Mouse (Mus musculus) spleen, postnatal 4 days (tissue): ENCODE measurements at regions not wholly inside any gene's neighbourhood (a gene's known extent, or its start where the extent isn't known, plus 50 kb on each side); places are given as distances from the start of the nearest gene placed in this dataset.

ENCODE experiments used
- DNase-seq, 2 experiments: peaks; one replicate each; pipeline ENCODE4 v3.0.0; 2022; ENCODE audit warnings: low spot score in 2 of 2

DNA sequence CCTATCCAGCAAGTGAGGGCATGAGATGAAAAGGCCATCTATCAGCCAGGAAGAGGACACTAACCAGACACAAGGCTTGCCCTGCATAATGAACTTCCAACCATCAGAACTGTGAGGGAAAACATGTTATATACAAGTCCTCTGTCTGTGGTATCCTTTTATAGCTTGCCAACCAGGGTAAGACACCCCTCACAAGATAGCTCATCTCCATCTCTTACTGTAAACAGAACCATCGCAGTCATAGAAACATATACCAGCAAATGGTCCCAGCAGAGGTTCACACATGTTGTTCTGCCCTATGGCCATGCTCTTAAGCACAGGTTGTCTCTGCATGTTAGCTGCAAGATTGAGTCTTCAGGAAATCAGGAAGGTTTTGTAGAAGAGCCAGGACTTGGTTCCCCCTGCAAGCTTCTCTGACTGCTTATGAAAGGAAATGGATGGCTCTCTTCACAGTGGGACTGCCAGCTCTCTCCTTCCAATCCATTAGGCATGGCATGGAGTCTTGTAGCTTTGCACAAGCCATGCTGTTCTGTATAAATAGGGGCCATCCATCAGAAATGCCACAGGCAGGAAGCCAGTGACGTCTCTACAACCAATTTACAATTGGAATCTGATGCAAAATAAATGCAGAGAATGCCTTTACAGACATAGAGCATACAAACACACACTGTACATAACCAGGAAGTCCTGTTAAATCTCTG, 1514.0 kb upstream of the Lrrc6 start:
- no peak for DNase-seq

DNA sequence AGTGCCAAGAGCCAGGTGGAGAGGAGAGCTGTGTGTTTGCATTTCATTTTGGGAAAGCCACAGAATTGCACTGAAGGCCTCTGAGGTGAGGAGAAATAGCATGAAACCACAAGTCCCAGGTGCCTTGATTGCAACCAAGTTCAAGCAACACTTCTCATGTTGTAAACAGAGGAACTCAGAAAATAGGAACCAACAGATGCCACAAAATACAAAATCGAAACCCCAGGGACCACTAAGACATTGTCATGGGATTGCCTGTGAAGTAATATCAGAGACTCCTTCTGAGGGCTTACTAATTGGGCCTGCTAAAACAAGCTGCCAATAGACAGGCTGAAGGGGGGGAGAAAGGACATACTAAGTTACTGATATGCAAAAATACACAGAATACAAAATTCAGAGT, 1510.5 kb upstream of the Lrrc6 start:
- no peak for DNase-seq

DNA sequence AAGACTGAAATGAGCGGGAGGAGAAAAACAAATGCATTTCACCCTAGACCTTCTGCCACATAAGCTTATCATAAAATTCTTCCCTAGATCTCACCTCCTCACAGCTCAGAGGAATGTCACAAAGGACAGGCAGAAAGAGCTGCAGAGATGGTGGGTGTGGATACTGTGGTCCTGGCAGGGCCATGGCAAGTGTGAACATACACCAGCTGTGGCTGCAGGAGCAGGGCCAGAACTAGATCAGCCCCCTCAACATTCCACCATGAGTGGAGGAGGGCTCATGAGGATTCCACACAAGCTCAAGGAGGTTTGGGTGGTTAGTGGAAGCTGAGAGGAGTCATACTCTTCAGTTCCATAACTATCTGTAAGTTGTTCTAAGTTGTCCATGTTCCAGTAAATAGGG, 1509.5 kb upstream of the Lrrc6 start:
- DNase-seq, result no peak

DNA sequence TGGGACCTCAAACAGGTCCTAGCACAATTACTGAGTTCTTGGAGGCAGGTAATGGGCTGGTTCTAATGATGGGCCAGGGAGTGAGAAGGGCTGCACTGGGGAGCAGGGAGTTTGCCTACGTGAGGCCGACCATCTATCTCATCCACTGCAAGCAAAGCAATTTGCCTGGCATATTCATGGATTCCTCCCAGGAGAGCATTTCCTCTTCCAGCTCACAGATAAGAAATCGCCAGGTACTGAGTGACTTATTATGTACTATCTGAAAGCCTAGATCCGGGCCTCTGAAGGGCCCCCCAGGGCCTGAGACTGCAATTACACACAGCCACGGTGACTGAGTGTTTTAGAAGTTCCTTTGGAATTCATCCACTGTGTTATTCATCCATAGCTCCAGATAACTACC, 1504.1 kb upstream of the Lrrc6 start:
- DNase-seq, result no peak

DNA sequence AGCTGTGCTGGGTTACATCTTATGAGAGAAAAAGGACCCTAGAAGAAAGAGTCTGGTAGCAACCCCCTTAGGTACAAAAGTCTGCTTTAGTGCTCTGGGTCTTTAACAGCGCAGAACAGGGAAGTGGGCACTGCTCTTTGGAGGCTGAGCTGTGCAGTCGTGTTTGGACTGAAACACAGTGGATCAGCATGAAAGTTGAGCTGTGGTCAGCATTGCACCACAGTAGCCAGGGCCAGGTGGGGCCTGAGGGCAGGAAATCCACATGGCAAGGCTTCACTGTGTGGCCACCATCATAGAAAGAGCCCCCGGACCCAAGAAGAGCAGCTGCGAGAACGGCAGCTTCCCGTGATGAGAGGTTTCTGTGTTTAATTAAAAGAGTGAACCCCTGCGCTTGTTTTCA, 1495.8 kb upstream of the Lrrc6 start:
- DNase-seq, result no peak

DNA sequence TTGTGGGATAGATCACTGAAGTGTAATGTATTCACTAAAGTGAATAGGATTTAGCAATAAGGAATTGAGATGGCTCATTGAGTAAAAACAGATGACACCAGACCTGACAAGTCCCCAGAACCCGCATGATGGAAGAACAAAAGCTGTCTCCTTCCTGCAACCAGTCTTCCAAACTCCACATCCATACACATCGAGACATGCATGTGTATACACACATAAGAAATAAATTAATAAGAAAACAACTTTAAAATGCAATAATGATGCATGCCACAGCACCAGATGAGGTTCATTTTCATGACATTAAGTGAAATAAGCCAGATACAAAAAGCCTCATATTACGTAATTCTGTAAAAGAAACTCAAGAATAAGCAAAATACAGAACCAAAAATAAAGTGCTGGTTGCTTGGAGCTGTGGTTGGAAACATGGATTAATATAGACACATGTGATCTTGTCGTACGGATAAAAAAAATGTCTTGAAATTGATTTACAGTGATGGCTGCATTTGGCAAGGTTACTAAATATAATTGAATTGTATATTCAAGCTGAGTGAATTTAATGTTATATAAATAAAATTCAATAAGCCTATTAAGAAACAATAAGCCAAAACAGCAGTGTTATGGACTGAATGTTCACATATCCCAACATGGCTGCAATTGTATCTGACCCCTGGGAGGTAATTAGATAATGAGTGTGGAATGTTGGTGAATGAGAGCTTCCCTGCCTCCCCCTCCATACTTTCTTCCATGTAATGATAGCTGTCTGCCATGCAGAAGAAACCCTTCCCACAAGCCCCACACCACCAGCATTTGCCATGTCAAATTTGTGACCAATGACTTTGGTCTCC, 1488.9 kb upstream of the Lrrc6 start:
- DNase-seq, result no peak

DNA sequence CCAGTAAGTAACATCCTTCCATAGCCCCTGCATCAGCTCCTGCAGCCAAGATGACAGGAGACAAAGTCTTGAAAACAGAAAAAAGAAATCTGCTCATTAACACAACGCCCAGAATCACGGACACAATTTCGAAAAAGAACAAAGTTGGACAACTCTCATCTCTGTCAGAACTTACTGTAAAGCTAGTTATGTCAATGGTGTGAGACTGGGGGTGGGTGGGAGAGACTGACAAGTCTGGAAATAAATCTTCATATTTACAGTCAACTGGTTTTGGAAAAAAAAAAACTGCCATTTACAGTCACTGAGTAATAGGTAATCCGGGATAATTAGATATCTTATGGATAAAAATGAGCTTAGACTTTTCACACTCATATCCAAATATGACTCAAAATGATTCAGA, 1487.2 kb upstream of the Lrrc6 start:
- DNase-seq, result no peak

DNA sequence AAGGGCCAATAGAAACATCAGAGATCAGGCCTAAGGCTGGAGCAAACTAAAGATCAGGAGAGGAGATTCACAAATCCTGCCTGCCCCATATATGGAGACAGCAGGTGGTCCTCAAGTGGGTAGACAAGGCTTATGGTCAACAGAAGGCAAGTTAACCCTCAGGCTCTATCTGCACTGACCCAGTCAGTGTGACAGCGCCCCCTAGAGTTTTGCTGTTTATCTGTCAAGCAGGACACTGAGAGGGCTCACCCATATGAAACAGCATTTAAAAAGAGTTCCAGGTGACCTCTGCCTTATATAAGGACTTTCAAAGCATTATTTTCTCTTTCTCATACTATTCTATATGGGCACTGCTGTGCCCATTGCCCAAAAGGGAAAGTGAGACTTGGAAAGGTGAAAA, 1482.5 kb upstream of the Lrrc6 start:
- DNase-seq, result peak in 1 of 2 experiments; percentile 61

DNA sequence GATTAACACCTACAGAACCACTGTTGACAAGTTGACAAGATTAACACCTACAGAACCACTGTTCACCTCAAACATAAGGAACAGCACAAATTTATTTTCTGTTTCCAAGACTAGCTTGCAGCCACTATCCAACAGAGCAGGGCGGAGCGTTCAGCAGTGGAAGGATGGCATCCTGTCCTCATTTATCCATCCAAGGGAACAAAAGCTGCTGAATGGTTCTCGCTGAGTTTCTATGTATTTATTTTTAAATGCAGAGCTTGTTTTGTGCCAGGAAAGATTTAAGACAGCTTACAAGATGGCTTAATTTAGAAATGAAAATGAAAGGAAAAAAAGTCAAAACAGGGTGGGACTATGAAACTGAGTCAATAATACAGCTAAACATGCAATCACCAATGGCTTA, 1481.2 kb upstream of the Lrrc6 start:
- DNase-seq, result no peak

DNA sequence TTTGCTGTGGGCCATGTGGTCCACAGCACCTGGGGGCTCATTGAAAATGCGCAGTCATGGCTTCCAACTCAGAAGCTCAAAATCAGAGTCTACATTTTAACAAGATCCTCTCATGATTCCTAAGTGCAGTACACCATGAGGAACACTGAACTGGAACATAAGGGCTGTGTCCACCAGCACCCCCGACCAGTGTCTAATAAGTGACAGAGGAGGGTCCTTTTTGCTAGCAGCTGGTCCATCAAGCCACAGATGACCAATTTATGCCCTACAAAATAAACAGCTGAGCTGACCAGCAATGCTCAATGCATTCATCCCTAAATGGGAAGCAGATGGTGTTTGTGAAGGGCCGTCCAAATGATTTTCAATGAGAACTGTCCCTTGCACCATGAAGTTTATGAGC, 1478.7 kb upstream of the Lrrc6 start:
- no peak for DNase-seq

DNA sequence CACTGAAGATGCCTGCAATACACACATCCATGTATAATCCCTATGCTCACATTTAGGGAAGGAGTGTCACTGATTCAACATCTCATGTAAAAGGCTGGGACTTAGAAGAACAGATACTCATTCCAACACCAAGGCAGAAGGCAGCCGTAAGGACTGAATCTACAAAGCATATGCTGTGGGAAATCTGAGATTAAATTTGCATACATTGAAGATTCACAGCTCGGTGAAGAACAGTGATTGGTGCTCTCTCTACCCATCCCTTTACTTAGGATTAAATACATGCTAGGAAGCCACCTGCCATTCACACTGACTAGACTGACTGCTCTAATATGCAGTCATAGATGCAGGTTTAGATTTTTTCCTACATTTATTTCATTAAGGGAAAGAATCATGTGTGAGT, 1476.5 kb upstream of the Lrrc6 start:
- DNase-seq, result no peak

DNA sequence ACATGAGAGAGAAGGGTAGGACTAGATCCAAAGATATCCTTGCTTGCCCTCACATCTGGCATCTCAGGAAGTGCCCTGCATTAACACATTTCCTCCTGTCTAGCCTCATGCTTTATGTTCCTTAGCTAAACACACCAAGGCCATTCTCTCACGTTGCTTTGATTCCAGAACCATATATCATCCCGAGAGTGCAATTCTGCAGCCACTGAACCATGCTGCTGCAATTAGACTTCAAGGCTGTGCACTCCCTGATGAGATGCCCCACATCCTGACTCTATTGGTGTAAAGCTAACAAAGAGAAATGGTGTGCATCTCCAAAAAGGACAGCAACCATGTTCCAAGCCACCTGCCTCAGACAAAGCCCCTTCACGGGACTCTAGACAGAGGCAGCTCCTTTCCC, 1471.3 kb upstream of the Lrrc6 start:
- DNase-seq, result no peak

DNA sequence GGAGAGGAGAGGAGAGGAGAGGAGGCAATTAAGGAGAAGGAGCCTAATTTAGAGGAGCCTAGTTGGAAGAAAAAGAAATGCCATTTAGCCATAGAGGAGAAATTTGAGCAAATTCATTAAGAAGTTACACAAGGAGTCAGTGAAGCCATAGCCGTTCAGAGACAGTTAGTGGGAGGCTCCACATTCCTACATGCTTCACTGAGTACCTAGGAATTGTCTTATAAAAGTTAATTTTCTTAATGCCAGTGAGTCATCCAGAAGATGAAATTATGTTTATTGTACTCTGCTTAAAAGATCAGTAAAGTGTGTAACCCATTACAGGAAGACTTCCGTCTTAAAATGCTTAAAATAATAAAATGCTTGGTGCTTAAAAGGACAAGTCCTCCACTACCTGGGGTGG, 1453.5 kb upstream of the Lrrc6 start:
- no peak for DNase-seq

DNA sequence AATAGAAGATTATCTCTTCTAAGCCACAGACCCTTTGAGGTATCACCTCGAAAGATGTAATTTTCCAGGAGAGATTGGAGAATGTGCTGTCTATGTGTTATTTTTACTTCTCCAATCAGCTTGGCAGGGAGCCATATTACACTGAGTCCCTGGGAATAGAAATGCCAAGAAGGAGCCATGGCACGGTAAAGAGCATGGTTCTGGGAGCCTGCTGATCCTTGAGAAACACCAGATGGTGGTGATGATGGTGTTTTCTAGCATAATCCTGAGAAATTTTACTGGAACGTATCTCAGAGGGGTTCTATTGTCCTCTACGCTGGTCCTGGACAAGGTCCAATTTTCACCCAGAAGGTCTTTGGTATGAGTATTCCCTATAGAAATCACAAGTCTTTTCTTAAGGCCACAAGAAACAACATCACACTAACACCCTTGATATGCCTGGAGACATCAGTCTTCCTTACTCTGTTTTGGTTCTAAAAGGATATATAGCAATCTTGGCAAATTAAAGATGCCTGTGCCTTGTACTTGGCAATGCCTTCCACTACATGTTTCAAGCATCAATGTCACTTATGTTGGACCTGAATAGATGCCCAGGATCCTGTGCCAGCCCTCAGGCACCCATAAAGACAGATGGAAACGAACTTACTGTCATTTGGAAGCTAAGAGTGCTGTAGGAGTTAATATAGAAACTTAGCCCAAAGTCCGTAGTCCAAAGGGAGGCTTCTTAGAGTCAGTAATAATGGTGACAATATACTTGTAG, 1449.8 kb upstream of the Lrrc6 start:
- no peak for DNase-seq

DNA sequence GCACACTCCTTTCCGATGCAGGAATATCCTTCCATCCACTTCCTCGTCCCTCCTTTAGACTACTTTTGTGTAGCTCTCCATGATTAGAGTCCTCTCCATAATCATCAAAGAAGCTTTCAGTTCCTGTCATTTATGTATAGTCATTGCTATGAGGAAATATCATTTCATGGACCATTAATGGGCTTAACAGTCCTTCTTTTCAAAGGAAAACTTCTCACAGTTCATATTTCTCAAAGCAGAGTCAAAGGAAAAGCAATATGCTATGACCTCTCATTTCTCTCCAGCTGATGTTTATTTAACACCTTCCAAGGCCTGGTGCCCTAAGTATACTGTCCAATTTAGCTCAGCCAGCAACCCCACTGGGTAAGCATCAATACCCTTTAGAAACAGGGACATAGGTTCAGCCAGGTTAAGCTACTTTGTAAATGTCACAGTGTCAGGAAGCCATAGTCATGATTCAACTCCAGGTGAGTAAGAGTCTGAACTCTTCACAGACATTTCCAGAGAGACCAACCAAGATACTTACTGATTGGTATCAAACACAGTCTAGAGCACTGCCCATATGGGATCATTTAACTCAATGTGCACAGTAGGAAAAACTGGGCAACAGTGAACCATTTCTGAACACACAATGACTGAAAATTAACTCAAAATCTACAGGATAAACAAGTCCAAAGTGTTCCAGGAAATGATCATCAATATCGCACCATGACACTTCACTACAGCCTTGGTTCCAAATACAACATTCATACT, 1443.8 kb upstream of the Lrrc6 start:
- no peak for DNase-seq

DNA sequence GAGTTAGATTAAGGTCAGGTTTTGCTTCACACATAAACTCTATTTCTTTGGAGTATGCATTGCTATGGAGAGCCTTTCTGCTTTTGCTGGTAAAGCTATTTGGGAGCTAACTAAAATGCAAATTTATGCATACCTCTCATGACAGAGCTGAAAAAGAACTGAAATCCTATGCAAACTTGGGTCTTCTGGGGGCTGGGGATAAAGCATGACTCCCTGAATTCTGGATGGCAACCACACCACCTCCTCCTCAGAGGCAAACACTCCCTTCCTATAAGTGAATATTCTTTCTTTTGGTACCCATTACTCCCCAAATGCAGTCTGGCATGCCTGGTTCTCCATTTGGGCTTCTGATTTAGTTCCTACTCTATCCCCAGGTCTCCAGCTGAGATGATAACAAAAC, 1442.3 kb upstream of the Lrrc6 start:
- no peak for DNase-seq

DNA sequence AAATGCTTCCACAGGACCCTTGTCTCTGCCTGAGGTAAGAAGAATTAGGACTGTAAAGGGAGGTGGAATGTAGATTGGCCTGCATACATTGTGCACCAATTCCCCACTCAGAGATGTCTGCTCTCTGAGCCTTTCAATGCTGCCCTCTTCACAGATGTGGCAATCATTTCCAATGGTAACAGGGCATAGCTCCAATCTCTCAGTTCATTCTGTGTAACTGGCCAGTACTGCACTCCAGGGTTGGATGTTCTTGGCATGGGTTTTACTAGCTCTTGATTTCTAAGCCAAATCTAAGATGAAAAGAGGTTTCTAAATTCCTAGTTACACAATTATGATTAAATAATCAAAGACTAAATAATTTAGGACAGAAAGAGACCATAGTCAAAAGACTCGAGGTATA, 1439.8 kb upstream of the Lrrc6 start:
- no peak for DNase-seq

DNA sequence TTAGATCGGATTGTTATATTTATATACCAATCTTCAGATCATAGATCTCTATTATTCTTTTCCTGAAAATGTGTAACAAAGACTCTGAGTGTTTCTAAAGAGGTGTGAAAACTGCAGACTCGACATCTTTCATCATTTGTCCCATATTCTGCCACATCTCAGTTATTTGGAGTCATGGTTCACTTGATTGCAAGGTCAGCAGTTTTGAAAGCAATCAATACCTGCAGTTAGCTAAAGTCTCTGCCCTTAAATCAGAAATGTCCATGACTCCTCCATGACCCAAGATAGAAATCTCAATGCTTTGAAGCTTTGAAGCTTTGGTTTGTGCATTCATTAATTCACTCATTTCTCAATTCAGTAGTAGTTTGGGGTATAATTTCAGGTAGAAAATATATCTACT, 1424.2 kb upstream of the Lrrc6 start:
- DNase-seq, result no peak

DNA sequence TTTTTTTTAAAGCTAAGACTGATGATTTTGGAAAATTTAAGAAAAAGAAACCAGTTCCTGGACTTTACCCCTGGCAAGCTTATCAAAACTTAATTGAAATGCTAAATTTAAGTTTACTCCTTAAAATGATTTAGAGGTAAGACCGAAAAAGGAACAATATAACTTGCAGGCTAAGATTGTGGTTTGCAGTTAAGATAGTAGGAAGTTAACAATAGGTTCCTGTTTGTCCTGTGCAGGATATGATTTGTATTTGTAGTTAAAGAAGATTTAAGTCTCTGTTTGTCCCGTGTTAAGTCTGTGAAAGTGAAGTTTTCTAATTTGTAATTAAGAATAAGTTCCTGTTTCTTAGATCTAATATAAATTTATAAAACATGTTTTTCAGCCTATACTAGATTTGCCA, 1406.3 kb upstream of the Lrrc6 start:
- DNase-seq, result no peak

DNA sequence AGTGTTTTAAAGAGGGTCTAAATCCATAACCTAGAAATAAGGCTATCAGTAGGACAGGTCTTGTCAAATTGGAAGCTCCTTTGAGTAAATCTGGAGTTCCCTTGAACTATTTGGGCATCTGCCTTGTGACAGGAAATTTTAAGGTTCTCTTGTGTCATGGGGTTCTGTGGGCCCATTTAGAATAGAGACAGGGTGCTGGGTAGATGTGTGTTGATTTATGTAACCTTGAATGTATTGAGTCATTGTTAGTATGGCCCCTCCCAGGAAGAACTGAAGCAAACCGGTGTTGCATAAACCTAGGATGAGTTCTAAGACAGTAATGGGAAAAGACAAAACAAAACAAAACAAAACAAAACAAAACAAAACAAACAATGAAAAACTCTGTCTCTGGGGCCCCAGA, 1404.6 kb upstream of the Lrrc6 start:
- DNase-seq, result no peak

DNA sequence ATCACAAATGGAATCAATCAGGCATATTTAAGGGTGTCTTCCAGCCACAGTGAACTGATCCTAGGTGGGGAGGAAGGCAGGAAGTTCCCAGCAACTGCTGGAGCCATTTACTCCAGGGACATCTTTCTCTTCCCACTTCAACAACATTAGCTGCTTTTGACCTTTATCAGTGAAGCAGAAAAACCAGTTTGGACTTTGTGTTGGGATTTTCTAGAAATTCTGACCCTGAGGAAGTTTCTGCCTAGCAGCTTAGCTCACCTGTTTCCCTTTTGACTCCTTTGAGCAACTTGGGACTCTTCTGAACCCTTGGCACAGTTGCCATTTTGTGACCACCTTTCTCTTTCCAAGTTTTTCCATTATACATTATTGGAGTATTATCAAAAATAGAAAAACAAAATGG, 1403.9 kb upstream of the Lrrc6 start:
- DNase-seq, result no peak

DNA sequence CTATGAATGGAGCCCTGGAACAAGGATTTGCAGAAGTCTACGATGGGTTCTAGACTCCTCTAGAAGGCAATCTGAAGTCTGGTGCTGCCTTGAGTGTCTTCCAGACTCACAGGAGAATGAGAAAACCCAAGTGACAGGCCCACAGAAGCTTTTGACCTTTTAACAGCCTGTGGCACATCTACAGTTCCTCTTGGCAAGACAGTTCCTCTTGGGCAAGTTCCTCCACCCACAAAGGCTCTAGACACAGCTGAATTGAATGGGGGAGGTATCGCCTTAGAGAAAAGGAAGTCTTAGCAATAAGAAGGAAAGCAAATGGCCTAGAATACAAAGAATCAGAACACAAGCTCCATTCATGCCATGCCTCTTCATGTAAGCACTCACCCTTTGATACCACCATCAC, 1402.3 kb upstream of the Lrrc6 start:
- no peak for DNase-seq
